Mouse (Mus musculus) midbrain, embryonic 16.5 days (tissue): Measurements from ENCODE around the gene Wnt3a. TPM values are rescaled to one million over a fixed set of nuclear protein-coding genes. Genes with fewer than 3 reads are reported as not detected.
"Not testable (repeated sequence)": the region's sequence is repeated elsewhere in the genome, so short reads cannot be mapped to it uniquely, and the experiment has no call there.

Experiments used
- ATAC-seq: fragments of 200-750 bp; cut with Nextera tagmentation; 2 replicates; pipeline ENCODE4 v1.8.0; 2017; ENCODE audit warnings: moderate TSS enrichment
- H3K27ac ChIP-seq: fragments of 300-500 bp; sonication (generic); 2 replicates; pipeline ENCODE4 v1.5.1; 2014; ENCODE audit warnings: mild to moderate bottlenecking, low read length, mixed read lengths
- H3K27me3 ChIP-seq: fragments of 300-500 bp; sonication (generic); 2 replicates; pipeline ENCODE4 v1.6.1; 2014; ENCODE audit warnings: low read depth, low read length, mixed read lengths; ENCODE audit not compliant: control insufficient read depth, insufficient read depth
- H3K36me3 ChIP-seq: fragments of 300-500 bp; sonication (generic); 2 replicates; pipeline ENCODE4 v1.6.1; 2014; ENCODE audit warnings: mild to moderate bottlenecking, low read length, moderate library complexity, mixed read lengths; ENCODE audit not compliant: control insufficient read depth, insufficient read depth
- H3K4me1 ChIP-seq: fragments of 300-500 bp; sonication (generic); 2 replicates; pipeline ENCODE4 v1.6.1; 2014; ENCODE audit warnings: mild to moderate bottlenecking, low read length, mixed read lengths; ENCODE audit not compliant: control insufficient read depth, insufficient read depth
- H3K4me2 ChIP-seq: fragments of 300-500 bp; sonication (generic); 2 replicates; pipeline ENCODE4 v1.6.1; 2014; ENCODE audit warnings: mild to moderate bottlenecking, low read length, mixed read lengths
- H3K4me3 ChIP-seq: fragments of 300-500 bp; sonication (generic); 2 replicates; pipeline ENCODE4 v1.5.1; 2014; ENCODE audit warnings: low read depth, mild to moderate bottlenecking, low read length, moderate library complexity, mixed read lengths
- H3K9ac ChIP-seq: fragments of 300-500 bp; sonication (generic); 2 replicates; pipeline ENCODE4 v1.6.1; 2014; ENCODE audit warnings: low read depth, low read length, mixed read lengths
- H3K9me3 ChIP-seq: fragments of 300-500 bp; sonication (generic); replicated peaks from 2 replicates; pipeline ENCODE4 v1.6.1; 2014; ENCODE audit warnings: mild to moderate bottlenecking, low read length, mixed read lengths; ENCODE audit not compliant: control insufficient read depth, poor library complexity, severe bottlenecking
- WGBS: fragments of 180-500 bp; shearing (Covaris S2); extraction: QIAGEN DNeasy Blood & Tissue Kit; methylation state at CpG from one replicate; pipeline ENCODE4 v1.1.7; 2014; 5-methylcytosine and 5-hydroxymethylcytosine counted together
- polyA plus RNA-seq: library from polyadenylated mRNA; unstranded; fragments of >200 nt; fragmentation: Nextera tagmentation; extraction: Ambion mirVana; gene quantifications from 2 replicates; pipeline ENCODE4 v1.2.1, GENCODE M21; 2015

Gene Wnt3a
- polyA plus RNA-seq, 1 experiment from 2014 or later = 0.21 TPM

- Histone ChIP-seq H3K4me1 (peaks cover 42% of the 10 kb centered on the region), H3K9me3 (no peaks in the 10 kb centered on the region), H3K9ac (no peak overlapping the region), H3K27ac (no peak overlapping the region), H3K4me3 (no peak overlapping the region), H3K4me2 (no peak overlapping the region), H3K36me3 (peaks cover 3% of the 10 kb centered on the region; the same call in 1 of the 2 replicates), H3K27me3 (no peaks in the 10 kb centered on the region)
- no peak for ATAC-seq
- 95% methylated on average over 3 of the region's 3 CpGs for WGBS
These were observed 66.5 kb downstream of the Wnt3a start for GRCm38 (mm10) chr11:59224025-59224424.

- Histone ChIP-seq H3K4me1 (peaks cover 36% of the 10 kb centered on the region), H3K4me2 (no peak overlapping the region), H3K9ac (no peak overlapping the region), H3K27me3 (no peaks in the 10 kb centered on the region), H3K4me3 (no peak overlapping the region), H3K9me3 (no peaks in the 10 kb centered on the region), H3K36me3 (peaks cover 3% of the 10 kb centered on the region; the same call in 1 of the 2 replicates), H3K27ac (no peak overlapping the region)
- ATAC-seq = no peak
- WGBS = 92% methylated on average over 4 of the region's 4 CpGs
These were observed 68.2 kb downstream of the Wnt3a start for GRCm38 (mm10) chr11:59222306-59222705.

DNA sequence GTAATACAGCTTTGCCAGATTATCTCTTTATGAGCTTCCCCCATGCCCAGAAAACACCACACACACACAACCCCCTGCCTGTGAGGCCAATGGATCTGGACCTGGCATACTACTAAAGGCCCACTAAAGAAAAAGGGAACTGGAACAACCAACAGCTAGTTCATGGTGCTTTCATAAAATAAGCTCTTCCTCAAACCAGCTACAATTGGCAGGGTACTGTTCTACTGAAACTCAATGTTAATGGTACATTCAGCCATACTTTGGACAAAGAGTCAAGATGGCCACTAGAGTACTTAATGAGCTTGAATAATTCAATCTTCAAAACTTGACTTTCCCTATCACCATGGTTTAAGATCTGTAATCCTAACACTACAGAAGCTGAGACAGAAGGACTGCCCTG, 68.9 kb downstream of the Wnt3a start:
- Histone ChIP-seq H3K9me3 (no peaks in the 10 kb centered on the region), H3K36me3 (peaks cover 3% of the 10 kb centered on the region; the same call in 1 of the 2 replicates), H3K9ac (no peak overlapping the region), H3K4me2 (no peak overlapping the region), H3K27ac (no peak overlapping the region), H3K4me1 (peaks cover 30% of the 10 kb centered on the region), H3K4me3 (no peak overlapping the region), H3K27me3 (no peaks in the 10 kb centered on the region)
- no peak for ATAC-seq

GRCm38 (mm10) chr11:59219064-59219463, 71.5 kb downstream of the Wnt3a start:
- no peaks in the 10 kb centered on the region for H3K9me3 ChIP-seq
- no peak overlapping the region for H3K4me2 ChIP-seq
- H3K4me1 ChIP-seq = peaks cover 8% of the 10 kb centered on the region; the same call in 1 of the 2 replicates
- H3K9ac ChIP-seq = no peak overlapping the region
- H3K27ac ChIP-seq = no peak overlapping the region
- no peaks in the 10 kb centered on the region for H3K27me3 ChIP-seq
- ATAC-seq = no peak
- no peak overlapping the region for H3K4me3 ChIP-seq
- H3K36me3 ChIP-seq = peaks cover 3% of the 10 kb centered on the region; the same call in 1 of the 2 replicates

DNA sequence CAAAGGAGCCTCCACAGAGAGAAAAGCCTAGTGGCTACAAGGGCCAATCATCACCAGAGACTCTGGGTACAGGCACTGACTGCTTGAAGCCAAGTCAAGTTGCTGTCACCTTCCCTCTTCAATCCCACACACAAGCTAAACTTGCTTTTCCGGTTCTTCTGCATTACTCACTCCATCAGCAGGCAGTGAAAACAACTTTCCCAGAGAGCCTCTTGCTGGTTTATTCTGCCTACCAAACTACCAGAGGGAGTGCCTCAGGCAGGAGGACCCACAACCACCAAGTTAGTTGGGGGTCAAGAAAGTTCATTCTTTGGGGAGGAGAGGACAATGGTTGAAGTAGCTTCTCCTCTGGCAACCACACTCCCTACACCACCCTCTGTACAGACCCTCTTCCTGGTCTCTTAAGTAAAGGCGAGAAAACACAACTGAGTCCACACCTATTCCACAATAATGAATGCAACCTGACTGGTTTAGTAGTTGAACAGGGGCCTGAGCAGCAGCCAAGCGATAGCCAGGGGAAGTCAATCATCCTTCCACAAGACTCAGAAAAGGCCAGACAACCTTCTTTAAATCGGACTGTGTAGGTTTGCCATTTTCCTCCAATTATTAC, 72.1 kb downstream of the Wnt3a start:
- H3K4me2 ChIP-seq = no peak overlapping the region
- no peaks in the 10 kb centered on the region for H3K9me3 ChIP-seq
- no peak overlapping the region for H3K27ac ChIP-seq
- WGBS = 92% methylated on average over 4 of the region's 4 CpGs
- peaks cover 8% of the 10 kb centered on the region; the same call in 1 of the 2 replicates for H3K4me1 ChIP-seq
- H3K9ac ChIP-seq = no peak overlapping the region
- ATAC-seq = no peak
- H3K36me3 ChIP-seq = peaks cover 4% of the 10 kb centered on the region; the same call in 1 of the 2 replicates
- no peak overlapping the region for H3K4me3 ChIP-seq
- no peaks in the 10 kb centered on the region for H3K27me3 ChIP-seq

DNA sequence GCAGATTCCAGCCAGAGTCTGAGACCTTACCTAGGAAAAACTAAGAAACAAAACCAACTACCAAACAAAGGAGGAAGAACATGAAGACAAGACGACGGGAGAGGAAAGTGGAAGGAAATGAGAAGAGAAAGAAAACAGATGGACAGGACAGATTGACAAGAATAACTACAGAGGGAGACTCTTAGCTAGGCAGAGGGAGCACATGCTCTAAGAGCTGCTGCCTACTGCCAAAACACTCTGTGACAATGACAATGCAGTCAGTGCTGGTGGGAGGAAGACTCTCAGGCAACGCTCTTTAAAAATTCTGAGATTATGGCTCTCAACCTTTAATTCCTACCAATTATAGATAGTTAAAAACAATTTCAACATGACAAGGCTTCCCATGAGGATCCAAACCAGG, 73.6 kb downstream of the Wnt3a start:
- no peak for ATAC-seq
- no peak overlapping the region for H3K4me2 ChIP-seq
- H3K27me3 ChIP-seq = no peaks in the 10 kb centered on the region
- peaks cover 5% of the 10 kb centered on the region; the same call in 1 of the 2 replicates for H3K36me3 ChIP-seq
- H3K4me1 ChIP-seq = peaks cover 6% of the 10 kb centered on the region; the same call in 1 of the 2 replicates
- 92% methylated on average over 3 of the region's 3 CpGs for WGBS
- H3K27ac ChIP-seq = no peak overlapping the region
- no peak overlapping the region for H3K4me3 ChIP-seq
- H3K9ac ChIP-seq = no peak overlapping the region
- H3K9me3 ChIP-seq = no peaks in the 10 kb centered on the region

- no peaks in the 10 kb centered on the region for H3K27me3 ChIP-seq
- no peaks in the 10 kb centered on the region for H3K9me3 ChIP-seq
- no peak overlapping the region for H3K9ac ChIP-seq
- H3K4me3 ChIP-seq = no peak overlapping the region
- H3K36me3 ChIP-seq = peaks cover 12% of the 10 kb centered on the region; the same call in 1 of the 2 replicates
- H3K4me2 ChIP-seq = no peak overlapping the region
- H3K4me1 ChIP-seq = peaks cover 8% of the 10 kb centered on the region
- H3K27ac ChIP-seq = no peak overlapping the region
- ATAC-seq = no peak
- WGBS = 93% methylated on average over 12 of the region's 12 CpGs
These were observed 77.6 kb downstream of the Wnt3a start for GRCm38 (mm10) chr11:59212892-59213494.

DNA sequence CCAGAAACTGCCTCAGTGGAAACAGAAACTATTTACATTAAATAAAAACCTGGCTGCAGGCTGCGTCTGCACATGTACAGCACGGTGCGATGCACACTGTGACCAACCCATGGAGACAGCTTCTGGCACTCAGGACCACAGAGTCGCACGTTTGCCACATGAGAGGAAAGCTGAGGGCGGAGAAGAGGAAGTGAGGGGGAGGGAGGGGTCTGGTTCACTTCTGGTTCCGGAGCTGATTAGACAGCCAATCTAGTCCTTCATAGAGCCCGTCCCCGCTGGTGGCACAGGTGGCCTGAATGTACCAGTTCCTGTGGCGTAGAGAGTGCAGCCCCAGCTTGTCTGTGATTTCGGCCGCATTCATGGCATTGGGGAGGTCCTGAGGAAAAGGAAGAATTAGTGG, 78.2 kb downstream of the Wnt3a start:
- Histone ChIP-seq H3K4me1 (peaks cover 14% of the 10 kb centered on the region), H3K36me3 (peaks cover 12% of the 10 kb centered on the region; the same call in 1 of the 2 replicates)
- WGBS = 85% methylated on average over 12 of the region's 12 CpGs
- not testable (repeated sequence) for H3K4me2 ChIP-seq, H3K9ac ChIP-seq, H3K4me3 ChIP-seq, H3K9me3 ChIP-seq, H3K27me3 ChIP-seq, ATAC-seq, H3K27ac ChIP-seq

GRCm38 (mm10) chr11:59211561-59211960, 79.0 kb downstream of the Wnt3a start:
- whole genome bisulfite sequencing = 94% methylated on average over 9 of the region's 9 CpGs
- Histone ChIP-seq H3K4me1 (peaks cover 14% of the 10 kb centered on the region), H3K36me3 (peaks cover 12% of the 10 kb centered on the region; the same call in 1 of the 2 replicates)
- H3K27ac ChIP-seq, H3K4me2 ChIP-seq, H3K9ac ChIP-seq, H3K27me3 ChIP-seq, H3K9me3 ChIP-seq, H3K4me3 ChIP-seq, ATAC-seq: not testable (repeated sequence)
